Mouse (Mus musculus) heart, embryonic 16.5 days (tissue): ENCODE measurements around the gene Mgst2. TPM values are rescaled to one million over a fixed set of nuclear protein-coding genes. Genes with fewer than 3 reads are reported as not detected.
A peak's percentile ranks its signal among the peaks of the same experiment; 100 is the strongest.

ENCODE experiments used
- ATAC-seq: fragments of 200-750 bp; cut with Nextera tagmentation; replicated peaks from 2 replicates; pipeline ENCODE4 v1.8.0; 2017; ENCODE audit warnings: moderate number of reproducible peaks; ENCODE audit not compliant: insufficient read depth, low FRiP score; ENCODE audit errors: extremely low read depth
- H3K27ac ChIP-seq: fragments of 300-500 bp; sonication (generic); 2 replicates; pipeline ENCODE4 v1.5.1; 2014; ENCODE audit warnings: mild to moderate bottlenecking, low read length, control low read depth, moderate library complexity
- H3K27me3 ChIP-seq: fragments of 300-500 bp; sonication (generic); 2 replicates; pipeline ENCODE4 v1.6.1; 2014; ENCODE audit warnings: low read length, mixed read lengths; ENCODE audit not compliant: control insufficient read depth, insufficient read depth
- H3K36me3 ChIP-seq: fragments of 300-500 bp; sonication (generic); 2 replicates; pipeline ENCODE4 v1.6.1; 2014; ENCODE audit not compliant: control insufficient read depth, insufficient read depth
- H3K4me1 ChIP-seq: fragments of 300-500 bp; sonication (generic); 2 replicates; pipeline ENCODE4 v1.6.1; 2014; ENCODE audit warnings: low read length, mixed read lengths; ENCODE audit not compliant: control insufficient read depth, insufficient read depth
- H3K4me2 ChIP-seq: fragments of 300-500 bp; sonication (generic); 2 replicates; pipeline ENCODE4 v1.6.1; 2014; ENCODE audit warnings: low read depth, mild to moderate bottlenecking, control low read depth, low read length
- H3K4me3 ChIP-seq: fragments of 300-500 bp; sonication (generic); 2 replicates; pipeline ENCODE4 v1.5.1; 2014; ENCODE audit warnings: mild to moderate bottlenecking, control low read depth, low read length
- H3K9ac ChIP-seq: fragments of 300-500 bp; sonication (generic); 2 replicates; pipeline ENCODE4 v1.6.1; 2014; ENCODE audit warnings: low read length, control low read depth
- H3K9me3 ChIP-seq: fragments of 300-500 bp; sonication (generic); replicated peaks from 2 replicates; pipeline ENCODE4 v1.6.1; 2016; ENCODE audit warnings: low read length; ENCODE audit not compliant: control insufficient read depth
- WGBS: fragments of 180-500 bp; shearing (Covaris S2); extraction: QIAGEN DNeasy Blood & Tissue Kit; methylation state at CpG from one replicate; pipeline ENCODE4 v1.1.7; 2014; 5-methylcytosine and 5-hydroxymethylcytosine counted together
- polyA plus RNA-seq: library from polyadenylated mRNA; unstranded; fragments of >200 nt; fragmentation: Nextera tagmentation; extraction: Ambion mirVana; gene quantifications from 2 replicates; pipeline ENCODE4 v1.2.1, GENCODE M21; 2015

The Mgst2 gene
- polyA plus RNA-seq, 1 experiment from 2014 or later = 13.8 TPM

GRCm38 (mm10) chr3:51661880-51662550 is 1.9 kb downstream of the Mgst2 start:
- Histone ChIP-seq H3K4me2 (peak overlapping the region; percentile 38), H3K4me3 (0 out of 2 replicates have a peak overlapping the region, but pooled peaks have one; percentile 9), H3K27me3 (no peaks in the 10 kb centered on the region), H3K9me3 (no peaks in the 10 kb centered on the region), H3K9ac (peak overlapping the region; percentile 4), H3K27ac (peak overlapping the region; percentile 76), H3K4me1 (peaks cover 30% of the 10 kb centered on the region), H3K36me3 (no peaks in the 10 kb centered on the region)
- 62% methylated on average over 11 of the region's 11 CpGs for WGBS
- no peak for ATAC-seq

- H3K4me1 ChIP-seq = peaks cover 30% of the 10 kb centered on the region
- 0 out of 2 replicates have a peak, but pooled peaks have one; percentile 38 for ATAC-seq
- no peaks in the 10 kb centered on the region for H3K27me3 ChIP-seq
- peak overlapping the region; percentile 4 for H3K9ac ChIP-seq
- H3K4me3 ChIP-seq = no peak overlapping the region
- H3K4me2 ChIP-seq = peak overlapping the region; percentile 38
- H3K36me3 ChIP-seq = no peaks in the 10 kb centered on the region
- no peaks in the 10 kb centered on the region for H3K9me3 ChIP-seq
- H3K27ac ChIP-seq = peak overlapping the region; percentile 76
- WGBS = 28% methylated on average over 6 of the region's 6 CpGs
Measured at GRCm38 (mm10) chr3:51662557-51662956, 2.4 kb downstream of the Mgst2 start.

GRCm38 (mm10) chr3:51668607-51669006 is 8.4 kb downstream of the Mgst2 start:
- ATAC-seq = 0 out of 2 replicates have a peak, but pooled peaks have one; percentile 59
- Histone ChIP-seq H3K27ac (peak overlapping the region; percentile 60; the same call in 1 of the 2 replicates), H3K36me3 (no peaks in the 10 kb centered on the region), H3K4me2 (no peak overlapping the region), H3K4me1 (peaks cover 16% of the 10 kb centered on the region), H3K4me3 (no peak overlapping the region), H3K27me3 (no peaks in the 10 kb centered on the region), H3K9me3 (no peaks in the 10 kb centered on the region), H3K9ac (no peak overlapping the region)
- 38% methylated on average over 2 of the region's 2 CpGs for WGBS

GRCm38 (mm10) chr3:51670414-51671070 is 10.4 kb downstream of the Mgst2 start:
- no peaks in the 10 kb centered on the region for H3K36me3 ChIP-seq
- H3K4me3 ChIP-seq = no peak overlapping the region
- 82% methylated on average over 5 of the region's 5 CpGs for WGBS
- H3K4me2 ChIP-seq = no peak overlapping the region
- ATAC-seq = no peak
- no peak overlapping the region for H3K9ac ChIP-seq
- no peaks in the 10 kb centered on the region for H3K9me3 ChIP-seq
- peaks cover 16% of the 10 kb centered on the region for H3K4me1 ChIP-seq
- no peak overlapping the region for H3K27ac ChIP-seq
- H3K27me3 ChIP-seq = no peaks in the 10 kb centered on the region

- H3K4me3 ChIP-seq = no peak overlapping the region
- H3K27me3 ChIP-seq = no peaks in the 10 kb centered on the region
- no peak overlapping the region for H3K9ac ChIP-seq
- no peaks in the 10 kb centered on the region for H3K36me3 ChIP-seq
- peaks cover 12% of the 10 kb centered on the region for H3K4me1 ChIP-seq
- H3K27ac ChIP-seq = no peak overlapping the region
- no peak for ATAC-seq
- WGBS = 90% methylated on average over 1 of the region's 1 CpGs
- H3K9me3 ChIP-seq = no peaks in the 10 kb centered on the region
- no peak overlapping the region for H3K4me2 ChIP-seq
Measured at GRCm38 (mm10) chr3:51671071-51671469, 10.9 kb downstream of the Mgst2 start.

GRCm38 (mm10) chr3:51672631-51673030 is 12.5 kb downstream of the Mgst2 start:
- Histone ChIP-seq H3K4me3 (no peak overlapping the region), H3K27me3 (no peaks in the 10 kb centered on the region), H3K9me3 (no peaks in the 10 kb centered on the region), H3K36me3 (no peaks in the 10 kb centered on the region), H3K4me1 (peaks cover 7% of the 10 kb centered on the region), H3K9ac (no peak overlapping the region), H3K27ac (no peak overlapping the region), H3K4me2 (no peak overlapping the region)
- no peak for ATAC-seq
- WGBS = 40% methylated on average over 4 of the region's 4 CpGs

- ATAC-seq = no peak
- WGBS = 63% methylated on average over 21 of the region's 21 CpGs
- Histone ChIP-seq H3K4me2 (no peak overlapping the region), H3K27ac (no peak overlapping the region), H3K4me1 (peaks cover 1% of the 10 kb centered on the region; the same call in 1 of the 2 replicates), H3K27me3 (no peaks in the 10 kb centered on the region), H3K9me3 (no peaks in the 10 kb centered on the region), H3K9ac (no peak overlapping the region), H3K36me3 (no peaks in the 10 kb centered on the region), H3K4me3 (no peak overlapping the region)
Measured at GRCm38 (mm10) chr3:51673408-51674086, 13.4 kb downstream of the Mgst2 start.

- no peaks in the 10 kb centered on the region for H3K4me1 ChIP-seq
Measured at GRCm38 (mm10) chr3:51674963-51675362, 14.8 kb downstream of the Mgst2 start.

GRCm38 (mm10) chr3:51685539-51685938 is 25.4 kb downstream of the Mgst2 start:
- Histone ChIP-seq H3K4me2 (no peak overlapping the region), H3K4me3 (no peak overlapping the region), H3K27ac (no peak overlapping the region), H3K36me3 (peaks cover 11% of the 10 kb centered on the region), H3K27me3 (no peaks in the 10 kb centered on the region), H3K9me3 (no peaks in the 10 kb centered on the region), H3K9ac (no peak overlapping the region), H3K4me1 (no peaks in the 10 kb centered on the region)
- ATAC-seq = no peak
- 94% methylated on average over 6 of the region's 6 CpGs for WGBS

More at GRCm38 (mm10) chr3:51674963-51675362, 14.8 kb downstream of the Mgst2 start:
- H3K9ac ChIP-seq = no peak overlapping the region
- no peak overlapping the region for H3K27ac ChIP-seq
- no peak overlapping the region for H3K4me3 ChIP-seq
- ATAC-seq = no peak
- WGBS = 66% methylated on average over 3 of the region's 3 CpGs
- no peaks in the 10 kb centered on the region; the same call in 1 of the 2 replicates for H3K27me3 ChIP-seq
- no peaks in the 10 kb centered on the region for H3K36me3 ChIP-seq
- no peaks in the 10 kb centered on the region for H3K9me3 ChIP-seq
- no peak overlapping the region for H3K4me2 ChIP-seq
